Mouse (Mus musculus) lung, postnatal 36 days (tissue): ENCODE measurements around the gene Tanc1.
"Not testable (repeated sequence)": the region's sequence is repeated elsewhere in the genome, so short reads cannot be mapped to it uniquely, and the experiment has no call there.

Experiments used
- DNase-seq: peaks from one replicate; pipeline ENCODE4 v3.0.0; 2022; ENCODE audit warnings: mixed read lengths

Gene Tanc1

DNA sequence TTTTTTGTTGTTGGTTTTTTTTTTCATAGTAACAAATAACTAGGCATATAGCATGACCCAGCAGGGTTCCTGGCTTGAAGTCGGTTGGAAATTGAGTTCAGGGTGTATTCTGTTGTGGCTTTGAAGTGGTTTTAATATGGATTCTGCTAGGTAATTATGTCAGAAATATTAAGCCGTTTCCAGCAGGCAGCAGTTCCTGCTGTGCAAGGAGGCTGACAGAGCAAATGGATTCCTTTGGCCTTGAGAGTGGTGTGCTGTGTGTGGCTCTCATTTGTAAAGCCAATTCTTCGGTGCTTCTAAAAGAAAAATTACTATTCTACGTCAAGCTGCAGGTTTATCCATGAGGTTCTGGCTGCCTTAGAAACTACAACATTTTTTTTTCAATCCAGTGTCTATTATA is 228.3 kb downstream of the Tanc1 start:
- no peak for DNase-seq

DNA sequence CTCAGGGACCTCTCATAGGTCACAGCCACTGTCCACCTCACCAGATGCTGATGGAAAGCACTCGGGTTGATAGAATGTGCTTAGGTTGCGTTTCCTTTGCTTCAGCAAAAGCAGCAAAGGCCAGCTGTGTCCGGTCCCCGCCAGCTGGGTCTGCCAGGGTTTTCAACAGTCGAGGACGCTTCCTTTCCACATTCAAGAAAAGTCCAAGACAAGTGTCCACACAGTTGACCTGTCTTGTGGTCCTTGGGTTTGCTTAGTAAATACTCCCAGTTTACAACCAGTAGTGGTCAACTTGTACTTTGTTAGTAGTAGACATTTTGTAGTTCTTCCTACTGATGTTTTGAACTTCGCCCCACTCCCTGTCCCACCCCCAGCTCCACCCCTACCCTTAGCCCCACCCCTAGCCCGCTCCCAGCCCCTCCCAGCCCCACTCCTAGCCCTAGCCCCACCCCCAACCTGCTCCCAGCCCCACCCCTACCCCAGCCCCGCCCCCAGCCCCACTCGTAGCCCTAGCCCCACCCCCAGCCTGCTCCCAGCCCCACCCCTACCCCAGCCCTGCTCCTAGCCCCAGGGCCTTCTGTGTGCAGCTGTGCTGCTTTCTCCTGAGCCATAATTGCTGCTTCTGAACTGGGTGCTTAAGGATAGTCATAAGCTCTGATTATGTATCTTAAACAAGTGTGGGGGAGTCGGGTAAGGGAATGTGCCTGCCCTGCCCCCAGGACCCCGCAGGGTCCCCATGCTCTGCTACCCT is 229.5 kb downstream of the Tanc1 start:
- peak; percentile 68 for DNase-seq

DNA sequence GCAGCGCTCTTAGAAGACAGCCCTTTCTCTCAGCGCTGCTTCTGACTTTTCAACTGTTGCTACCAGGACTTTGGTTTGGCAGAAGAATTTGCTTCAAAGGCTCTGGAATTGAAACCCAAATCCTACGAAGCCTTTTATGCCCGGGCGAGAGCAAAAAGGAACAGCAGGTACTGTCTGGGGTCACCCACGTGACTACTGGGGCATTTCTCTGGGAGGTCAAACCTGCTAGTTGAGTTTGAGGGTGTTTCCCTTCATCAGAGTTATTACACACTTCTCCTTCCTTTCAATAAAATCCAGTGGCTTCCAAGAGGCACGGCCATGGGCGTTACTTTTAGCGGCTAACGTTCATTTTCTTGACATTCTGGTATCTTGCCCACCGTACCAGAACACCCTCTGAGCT is 230.1 kb downstream of the Tanc1 start:
- peak; percentile 17 for DNase-seq

DNA sequence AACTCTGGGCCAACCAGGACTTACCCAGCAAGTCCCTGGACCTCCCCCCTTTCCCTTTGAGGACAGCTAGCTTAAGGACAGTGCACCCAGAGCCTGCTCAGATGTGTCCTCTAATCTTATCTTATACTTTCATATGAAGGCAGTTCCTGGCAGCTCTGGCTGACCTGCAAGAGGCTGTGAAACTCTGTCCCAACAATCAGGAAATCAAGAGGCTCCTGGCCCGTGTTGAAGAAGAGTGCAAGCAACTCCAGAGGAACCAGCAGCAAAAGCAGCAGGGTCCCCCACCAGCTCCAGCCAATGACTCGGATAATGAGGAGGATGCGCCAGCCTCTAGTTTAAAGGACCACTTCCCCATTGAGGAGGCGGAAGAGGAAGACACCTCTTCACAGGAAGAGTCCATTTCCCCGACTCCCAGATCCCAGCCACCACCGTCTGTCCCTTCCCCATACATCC is 230.7 kb downstream of the Tanc1 start:
- no peak for DNase-seq

DNA sequence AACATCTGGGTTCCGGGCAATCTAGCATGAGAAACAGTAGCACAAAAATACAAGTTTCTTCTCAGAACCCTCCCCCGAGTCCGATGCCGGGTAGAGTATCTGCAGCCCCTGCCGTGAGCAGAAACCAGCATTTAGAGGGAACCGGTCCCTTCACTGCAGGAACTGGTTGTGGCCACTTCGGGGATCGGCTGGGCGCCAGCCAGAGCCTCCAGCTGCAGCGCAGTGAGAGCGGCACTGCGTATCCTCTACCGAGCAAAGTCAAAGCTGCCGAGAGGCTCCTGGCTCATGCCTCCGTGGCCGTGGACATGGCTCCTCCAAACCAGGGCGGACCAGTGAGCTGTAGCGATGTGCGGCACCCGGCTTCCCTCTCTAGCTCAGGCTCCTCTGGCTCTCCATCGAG is 231.3 kb downstream of the Tanc1 start:
- no peak for DNase-seq

DNA sequence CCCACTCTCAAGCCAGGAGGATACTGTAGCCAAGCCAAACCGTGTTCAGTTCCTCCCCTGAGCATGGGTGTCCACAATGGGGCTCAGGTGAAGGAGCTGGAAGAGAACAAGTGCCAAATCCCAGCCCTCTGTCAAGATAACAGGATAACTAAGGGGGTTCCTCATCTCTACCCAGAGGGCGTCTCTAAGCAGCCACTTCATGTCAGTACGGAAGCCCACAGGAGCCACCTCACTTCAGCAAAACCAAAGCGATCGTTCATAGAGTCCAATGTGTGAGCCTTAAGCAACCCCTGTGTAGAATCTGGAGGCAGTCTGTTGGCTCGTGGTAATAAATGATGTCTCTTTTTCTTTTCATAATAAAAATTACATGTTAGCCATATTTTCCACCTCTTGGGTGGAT is 232.0 kb downstream of the Tanc1 start:
- DNase-seq = no peak

DNA sequence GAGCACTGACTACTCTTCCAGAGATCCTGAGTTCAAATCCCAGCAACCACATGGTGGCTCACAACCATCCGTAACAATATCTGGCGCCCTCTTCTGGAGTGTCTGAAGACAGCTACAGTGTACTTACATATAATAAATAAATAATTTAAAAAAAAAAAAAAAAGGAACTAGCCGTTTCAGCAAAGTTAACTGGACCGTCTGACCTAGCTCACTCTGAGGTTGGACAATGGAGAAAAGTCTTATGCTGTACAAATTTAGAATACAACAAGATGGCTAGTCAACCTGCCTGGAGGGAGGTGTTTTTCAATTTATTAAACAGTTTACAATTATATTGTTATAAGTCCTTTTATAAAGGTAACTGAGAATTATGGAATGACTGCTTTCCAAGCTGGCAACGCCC is 240.0 kb downstream of the Tanc1 start:
- DNase-seq = not testable (repeated sequence)

DNA sequence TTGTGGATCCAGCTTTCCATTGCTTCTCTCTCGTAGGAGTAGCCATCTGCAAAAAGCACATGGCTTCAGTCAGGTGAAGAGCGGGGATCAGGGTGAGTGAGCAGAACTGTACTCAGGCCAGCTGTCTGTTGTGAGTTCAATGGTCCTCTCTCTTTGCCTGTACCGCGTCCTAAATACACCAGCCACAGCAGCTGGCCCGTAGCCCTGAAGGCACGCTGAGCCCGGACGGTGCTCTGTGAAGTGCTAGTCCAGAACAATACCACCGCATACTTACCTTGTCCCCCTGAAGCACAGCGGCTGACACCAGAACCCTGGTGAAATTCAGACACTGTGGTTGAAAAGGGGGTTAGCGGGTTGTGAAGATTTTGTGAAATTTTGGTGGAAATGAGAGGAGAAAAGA is 241.1 kb downstream of the Tanc1 start:
- no peak for DNase-seq

DNA sequence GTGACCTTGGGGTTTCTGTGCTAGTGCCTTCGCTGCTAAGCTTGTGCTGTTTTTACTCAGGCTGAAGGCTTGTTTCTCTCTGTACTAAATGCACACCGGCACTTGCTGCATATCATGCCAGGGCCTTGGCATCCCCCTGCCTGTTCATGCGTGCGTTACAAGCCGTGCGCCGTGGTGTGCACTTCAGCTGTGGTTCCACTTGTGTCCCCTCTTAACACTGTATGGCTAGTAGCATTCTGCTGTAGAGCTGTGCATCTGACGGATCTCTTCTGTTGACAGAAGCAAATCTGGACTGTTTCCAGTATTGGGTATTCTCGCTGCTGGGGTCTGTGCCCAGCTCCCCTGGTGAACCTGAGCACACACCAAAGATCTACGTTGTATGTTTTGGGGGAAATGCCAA is 241.7 kb downstream of the Tanc1 start:
- DNase-seq = no peak

DNA sequence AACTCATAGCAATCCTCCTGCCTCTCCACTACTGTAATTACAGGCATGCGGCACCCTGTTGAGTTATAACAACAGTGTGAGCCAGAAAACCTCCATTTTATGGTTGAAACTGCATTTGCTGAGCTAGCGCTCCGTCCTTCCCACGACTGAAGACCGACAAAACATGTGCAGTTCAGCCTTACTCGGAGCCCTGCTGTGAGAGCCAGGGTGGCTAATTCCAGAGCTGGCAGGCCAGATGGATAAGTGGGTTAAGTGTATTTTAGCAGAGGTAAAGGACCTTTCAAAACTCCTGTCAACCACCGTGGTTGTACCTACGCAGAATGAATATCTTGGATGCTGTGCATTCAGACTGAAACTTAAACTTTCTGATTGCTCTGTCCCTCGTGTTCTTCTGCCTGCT is 242.5 kb downstream of the Tanc1 start:
- no peak for DNase-seq

DNA sequence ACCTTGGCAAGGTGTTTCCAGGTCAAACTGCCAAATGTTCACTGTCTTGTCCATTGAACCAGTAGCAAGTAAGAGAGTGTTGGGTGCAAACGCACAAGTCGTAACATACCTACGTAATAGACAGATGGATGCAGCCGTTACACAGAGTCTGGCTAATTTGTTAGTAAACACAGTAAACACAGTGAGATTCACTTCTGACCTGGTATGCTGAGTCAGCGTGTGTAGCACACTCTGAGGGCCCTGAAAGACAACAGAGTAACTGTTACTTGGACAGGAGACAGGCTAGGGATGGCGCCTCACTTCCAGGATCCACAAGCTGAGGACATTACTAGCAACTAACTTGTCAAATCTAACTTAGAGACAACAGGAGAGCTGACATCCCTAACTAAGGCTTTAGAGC is 250.8 kb downstream of the Tanc1 start:
- no peak for DNase-seq

DNA sequence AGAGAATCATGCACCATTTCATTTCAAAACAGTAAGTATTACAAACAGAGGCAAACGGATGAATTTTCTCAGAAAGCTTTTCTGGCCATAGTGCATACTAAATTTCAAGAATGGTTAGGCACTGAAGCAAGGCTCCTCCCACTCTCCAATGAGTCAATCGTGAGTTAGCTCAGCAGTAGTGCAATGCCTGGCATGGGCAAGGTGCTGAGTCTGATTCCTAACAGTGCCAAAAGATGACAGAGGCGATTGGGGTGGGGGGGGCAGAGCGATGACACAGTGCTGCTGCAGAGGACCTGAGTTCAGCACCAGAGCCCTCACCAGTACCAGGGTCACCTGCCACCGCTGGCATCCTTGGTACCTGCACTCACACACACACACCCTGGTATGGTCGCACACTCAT is 258.7 kb downstream of the Tanc1 start:
- DNase-seq = no peak

DNA sequence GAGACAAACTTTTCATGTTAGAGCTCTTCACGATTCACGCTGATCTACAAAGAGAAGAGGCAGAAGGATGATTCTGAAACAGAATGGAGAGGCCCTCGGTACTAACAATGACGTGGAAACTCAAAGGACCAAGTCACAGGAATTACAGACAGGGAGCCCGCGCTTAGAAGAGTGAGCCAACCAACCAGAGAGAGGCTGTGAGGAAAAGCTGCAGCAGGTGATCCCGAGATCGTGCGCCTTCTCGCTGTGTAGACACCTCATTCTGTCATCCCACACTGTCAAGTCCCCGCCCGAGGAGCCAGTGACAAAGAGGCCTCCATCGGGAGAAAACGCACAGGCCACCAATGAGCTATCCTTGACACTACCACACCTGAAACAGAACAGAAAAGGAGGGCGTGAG is 264.6 kb downstream of the Tanc1 start:
- no peak for DNase-seq

DNA sequence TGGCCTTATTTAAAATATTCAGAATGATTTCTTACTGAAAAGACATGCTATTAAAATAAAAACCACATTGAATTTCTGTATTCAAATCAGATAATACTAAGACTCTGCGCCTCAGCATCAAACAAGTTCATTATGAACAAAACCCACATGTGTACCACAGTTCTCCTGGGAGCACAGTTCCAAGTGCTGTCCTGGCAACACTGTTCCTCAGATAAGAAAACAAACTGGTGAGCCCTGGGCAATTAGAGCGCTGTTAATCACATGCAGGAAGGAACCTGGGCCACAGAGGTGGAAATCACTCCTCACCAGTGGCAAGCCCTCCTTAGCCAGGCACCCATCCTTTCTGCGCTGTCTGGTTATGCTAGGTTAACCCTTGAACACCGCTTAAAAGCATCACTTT is 265.5 kb downstream of the Tanc1 start:
- no peak for DNase-seq

DNA sequence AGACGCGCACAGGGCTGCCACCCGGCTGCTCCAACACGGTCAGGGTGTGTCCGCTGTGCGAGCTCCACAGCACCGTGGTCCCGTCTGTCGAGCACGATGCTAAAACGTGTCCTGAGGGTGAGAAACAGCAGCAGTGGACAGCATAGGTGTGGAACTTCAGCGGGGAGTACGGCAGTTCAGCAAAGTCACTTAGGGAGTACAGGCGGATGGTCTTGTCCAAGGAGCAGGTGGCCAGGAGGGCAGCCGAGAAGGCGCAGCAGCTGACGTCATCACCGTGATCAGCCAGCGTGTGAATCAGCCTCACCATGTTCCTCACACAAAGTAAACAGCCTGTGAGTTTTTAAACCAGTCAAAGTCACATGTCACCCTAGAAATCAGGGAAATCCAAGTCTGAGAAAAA is 266.4 kb downstream of the Tanc1 start:
- no peak for DNase-seq

DNA sequence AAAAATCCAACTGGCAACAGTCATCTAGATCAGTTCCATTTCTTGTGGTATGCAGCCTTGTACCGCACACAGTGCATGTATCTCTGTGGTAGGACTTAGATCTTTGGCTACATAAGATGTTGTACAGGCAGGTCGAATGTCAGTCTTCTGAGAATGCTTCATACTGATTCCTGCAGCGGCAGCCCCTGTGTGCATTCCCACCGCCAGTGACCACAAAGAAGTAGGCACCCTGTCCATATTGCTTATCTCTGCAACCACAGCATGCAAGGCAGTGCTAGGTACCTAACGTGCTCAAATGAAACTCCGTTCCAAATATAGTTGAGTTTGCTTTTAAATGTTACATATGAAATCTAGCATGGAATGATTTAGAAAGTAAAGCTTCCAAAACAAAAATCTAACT is 269.6 kb downstream of the Tanc1 start:
- DNase-seq = no peak

DNA sequence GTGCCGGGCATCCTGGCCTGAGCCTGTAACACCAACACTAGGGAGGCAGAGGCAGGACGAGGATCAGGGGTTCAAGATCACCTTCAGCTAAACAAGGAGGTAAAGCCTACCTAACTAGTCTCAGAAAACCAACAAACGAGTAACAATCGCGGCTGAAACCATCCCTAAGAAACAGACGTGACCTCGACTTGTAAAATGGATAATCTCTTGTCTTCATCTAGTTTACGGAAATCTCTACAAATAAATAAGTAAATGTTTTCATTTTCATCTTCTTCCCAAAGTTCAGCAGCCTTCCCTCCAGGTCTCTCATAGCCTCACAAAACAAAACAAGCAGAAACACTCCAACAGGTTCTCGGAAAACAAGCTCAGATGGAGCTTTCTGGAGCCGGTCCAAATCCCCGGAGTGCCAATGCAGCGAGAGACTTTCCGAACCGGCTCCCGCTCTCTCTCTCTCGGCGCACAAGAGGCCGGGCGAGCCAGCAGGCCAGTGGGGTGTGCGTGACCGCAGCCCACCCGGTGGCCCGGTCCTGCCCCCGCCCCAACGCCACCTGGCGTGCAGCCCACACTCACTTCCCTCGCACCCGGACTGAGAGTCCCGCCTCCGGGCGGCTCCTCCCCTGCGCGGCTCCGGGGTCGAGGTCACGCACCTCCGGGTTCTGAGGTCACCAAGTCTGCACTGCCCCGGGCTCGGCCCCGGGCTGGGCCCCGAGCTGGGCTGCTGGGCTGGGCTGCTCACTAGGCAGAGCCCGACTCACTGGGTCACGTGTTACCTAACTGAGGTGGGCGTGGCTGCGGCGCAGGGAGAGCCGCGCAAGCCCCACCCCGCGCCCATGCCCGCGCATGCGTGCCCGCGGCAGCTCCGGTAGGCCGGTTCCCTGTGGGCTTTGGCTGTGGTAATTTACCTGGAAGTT is 270.2 kb downstream of the Tanc1 start, which contains the start of gene Wdsub1:
Wdsub1 (minus strand) TSS at position 761 of the 911 bp plus-strand sequence.
- peak; percentile 96 for DNase-seq

DNA sequence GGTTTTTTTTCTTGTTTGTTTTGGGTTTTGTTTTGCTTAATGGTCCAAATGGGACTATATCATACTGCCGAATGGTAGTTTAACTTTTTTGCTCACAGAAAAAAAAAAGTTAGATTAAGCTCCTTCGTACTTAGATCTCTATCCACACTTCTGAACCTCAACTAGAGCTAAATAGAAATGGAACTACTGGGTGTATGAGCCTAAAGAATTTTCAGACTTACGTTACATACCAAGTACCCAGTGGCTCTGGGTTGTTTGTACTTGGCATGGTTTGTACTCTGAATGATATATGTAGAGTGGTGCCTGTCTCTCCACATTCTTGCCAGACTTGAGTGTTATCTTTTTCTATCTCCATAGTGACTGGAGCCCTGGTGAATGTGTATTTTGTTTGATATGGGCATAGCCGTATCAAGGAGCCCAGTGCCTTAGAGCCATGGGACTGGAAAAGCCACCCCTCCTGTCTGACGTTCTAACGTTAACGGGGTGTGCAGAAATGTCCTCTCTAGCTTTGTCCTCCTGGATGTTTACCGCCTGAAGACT is 271.0 kb downstream of the Tanc1 start:
- peak; percentile 9 for DNase-seq

DNA sequence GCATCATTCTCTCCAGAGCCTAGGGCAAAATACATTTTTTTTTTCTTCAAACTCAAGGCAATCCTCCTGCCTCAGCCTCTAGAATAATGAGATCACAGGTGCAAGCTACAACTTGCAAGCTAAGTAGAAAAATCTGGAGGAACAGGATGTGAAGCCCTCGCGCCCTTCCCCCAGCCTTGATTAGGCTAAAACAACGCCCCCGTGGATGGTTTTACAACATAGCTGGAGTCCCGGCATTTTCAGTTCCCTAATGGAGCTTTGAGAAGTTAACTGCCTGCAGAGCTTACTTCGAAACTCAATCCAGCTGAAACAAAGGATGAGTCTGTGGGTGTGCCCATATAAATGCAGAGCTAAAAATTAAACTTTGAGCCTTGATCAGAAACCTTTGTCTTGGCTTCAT is 277.9 kb downstream of the Tanc1 start:
- peak; percentile 45 for DNase-seq
